Mouse (Mus musculus): ENCODE data around the gene Igsf9b.
A peak's percentile ranks its signal among the peaks of the same experiment; 100 is the strongest.

Igsf9b gene

GRCm38 (mm10) chr9:27294380-27294779 is 4.6 kb upstream of the Igsf9b start:
- DNase-seq, result no peak

- DNase-seq, result no peak
Measured at GRCm38 (mm10) chr9:27299286-27300187, 533 bp downstream of the Igsf9b start.

- DNase-seq, result no peak
Measured at GRCm38 (mm10) chr9:27300188-27300691, 1.2 kb downstream of the Igsf9b start.

DNA sequence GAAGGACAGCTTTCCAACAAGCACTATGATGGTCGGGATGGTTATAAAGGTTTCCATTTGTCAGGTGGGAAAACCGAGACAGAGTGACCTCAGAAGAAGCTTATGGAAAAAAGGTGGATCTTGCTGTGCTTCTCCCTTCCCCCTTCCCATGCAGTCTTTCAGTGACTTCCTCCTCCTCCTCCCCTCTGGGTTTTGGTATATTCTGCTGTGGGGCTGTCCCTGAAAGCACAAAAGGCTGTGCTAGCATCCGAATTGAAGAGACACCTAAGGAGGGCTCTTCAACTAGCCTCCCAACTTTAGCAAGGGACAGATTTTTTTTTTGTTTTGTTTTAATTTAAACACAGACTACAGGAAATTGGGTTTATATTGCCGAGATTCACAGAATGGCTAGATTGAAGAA is 1.7 kb downstream of the Igsf9b start:
- no peak for DNase-seq

DNA sequence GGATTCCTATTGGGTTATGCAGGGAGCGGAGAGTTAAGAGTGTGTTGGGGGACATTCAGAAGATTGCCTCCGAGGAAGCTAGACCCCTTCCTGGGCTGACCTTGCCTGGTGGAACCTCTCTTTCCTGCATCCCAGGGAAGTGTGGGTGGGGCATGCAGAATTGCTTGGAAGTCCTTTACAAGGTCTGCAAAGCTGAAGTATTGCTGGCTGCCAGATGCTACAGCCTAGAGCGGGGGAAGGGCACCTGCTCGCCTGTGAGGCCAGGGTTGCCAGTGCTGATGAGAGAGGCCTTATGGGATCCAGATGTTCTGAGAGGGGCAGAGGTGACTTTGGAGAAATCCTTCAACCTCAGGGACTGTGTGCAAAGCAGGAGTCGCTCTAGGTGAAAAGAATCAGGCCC is 2.5 kb downstream of the Igsf9b start:
- DNase-seq, result no peak

- no peak for DNase-seq
Measured at GRCm38 (mm10) chr9:27302291-27302690, 3.3 kb downstream of the Igsf9b start.

GRCm38 (mm10) chr9:27303571-27304484 is 4.8 kb downstream of the Igsf9b start:
- no peak for DNase-seq

GRCm38 (mm10) chr9:27304485-27305102 is 5.6 kb downstream of the Igsf9b start:
- no peak for DNase-seq

GRCm38 (mm10) chr9:27305502-27305901 is 6.5 kb downstream of the Igsf9b start:
- no peak for DNase-seq

DNA sequence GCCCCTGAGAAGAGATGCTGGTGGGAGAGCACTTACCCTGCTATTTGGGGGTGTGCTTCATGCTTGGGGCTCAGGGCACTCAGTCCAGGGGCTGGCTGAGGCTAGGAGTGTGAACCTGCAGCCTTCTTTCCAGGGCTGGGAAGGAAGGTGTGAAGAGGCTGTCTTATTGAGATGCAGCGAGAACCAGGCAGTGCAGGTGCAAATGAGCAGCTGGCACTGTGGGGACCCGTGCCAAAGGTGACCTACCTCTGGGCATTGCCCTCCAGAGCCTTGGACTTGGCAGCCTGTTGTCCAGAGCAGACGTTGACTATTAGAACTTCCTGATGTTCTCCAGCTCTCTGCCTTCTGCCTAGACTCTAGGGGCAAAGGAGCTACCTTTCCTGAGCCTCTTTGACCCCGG is 7.6 kb downstream of the Igsf9b start:
- no peak for DNase-seq

DNA sequence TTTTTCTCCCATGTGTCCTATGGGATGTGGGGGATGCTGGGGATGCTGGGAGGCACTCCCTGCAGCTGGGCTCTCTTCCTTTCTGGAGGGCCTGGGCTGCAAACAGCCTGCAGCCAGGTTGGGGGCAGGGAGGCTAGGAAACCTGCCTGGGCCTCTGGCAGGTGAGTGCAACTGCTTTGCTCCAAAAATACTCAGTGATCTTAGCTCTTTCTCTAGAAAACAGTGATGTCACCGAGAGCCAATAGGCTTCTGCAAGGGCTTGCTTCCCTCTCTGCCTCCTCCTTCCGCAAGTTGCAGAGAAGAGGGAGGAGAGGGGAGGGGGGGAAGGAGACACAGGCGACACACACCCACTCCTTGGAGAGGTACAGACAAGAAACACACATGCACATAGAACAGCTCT is 8.3 kb downstream of the Igsf9b start:
- no peak for DNase-seq

DNA sequence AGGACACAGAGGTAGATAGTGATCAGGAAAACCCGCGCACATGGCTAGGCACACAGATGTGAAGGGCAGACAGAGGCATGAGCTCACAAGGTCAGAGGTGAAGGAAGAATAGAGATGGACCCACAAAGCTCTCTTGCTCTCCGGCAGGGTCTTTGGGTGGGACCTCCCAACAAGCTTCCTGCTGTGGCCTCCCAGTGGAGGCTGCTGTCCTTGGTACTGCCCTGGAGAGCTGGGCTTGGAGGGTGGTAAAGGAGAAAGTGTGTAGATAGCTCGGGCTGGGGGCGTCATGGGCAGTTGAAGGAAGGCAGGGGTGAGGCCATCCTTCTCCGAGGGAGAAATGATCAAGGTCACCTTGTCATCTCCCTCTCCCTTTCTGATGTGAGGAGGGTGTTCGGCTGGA is 9.0 kb downstream of the Igsf9b start:
- DNase-seq, result no peak

DNA sequence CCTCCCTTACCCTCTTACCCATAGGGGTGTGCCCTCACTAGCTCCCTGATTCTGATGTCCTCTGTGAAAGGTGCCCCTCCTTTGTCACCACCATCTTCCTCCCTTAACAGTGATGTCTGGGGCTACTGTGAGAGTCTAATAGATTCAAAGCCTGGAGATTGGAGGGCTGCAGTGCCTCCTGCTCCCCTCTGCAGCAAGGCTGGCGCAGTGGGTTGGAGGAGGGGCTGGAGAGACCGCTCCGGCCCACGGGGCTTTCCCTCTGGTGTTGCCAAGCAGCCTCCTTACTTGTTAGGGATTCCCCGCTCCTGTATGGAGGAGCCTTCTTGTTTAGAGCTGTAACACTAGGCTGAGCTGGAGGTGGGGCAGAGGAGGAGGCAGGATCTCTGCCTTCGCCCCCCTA is 9.6 kb downstream of the Igsf9b start:
- DNase-seq, result no peak

GRCm38 (mm10) chr9:27310005-27310404 is 11.0 kb downstream of the Igsf9b start:
- DNase-seq, result no peak

- no peak for DNase-seq
Measured at GRCm38 (mm10) chr9:27313427-27313826, 14.4 kb downstream of the Igsf9b start.

- no peak for DNase-seq
Measured at GRCm38 (mm10) chr9:27321267-27321666, 22.3 kb downstream of the Igsf9b start.

DNA sequence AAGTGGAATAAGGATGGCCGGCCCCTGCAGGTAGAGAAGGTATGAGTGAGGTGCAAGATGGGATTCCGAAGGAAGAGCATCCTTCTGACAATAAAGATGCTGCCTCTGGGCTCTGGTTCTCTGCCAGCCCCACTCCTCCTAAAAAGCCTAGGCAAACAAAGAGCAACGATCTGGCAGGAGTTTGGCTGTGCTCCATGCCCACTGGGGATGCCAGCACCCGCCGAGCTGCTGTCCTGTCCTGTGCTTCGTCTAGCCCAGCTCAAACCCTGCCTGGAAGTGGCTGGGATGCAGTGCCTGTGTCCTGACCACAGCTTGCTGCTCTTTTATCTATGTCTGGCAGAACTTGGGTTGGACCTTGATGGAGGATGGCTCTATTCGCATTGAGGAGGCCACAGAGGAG is 23.3 kb downstream of the Igsf9b start:
- no peak for DNase-seq

- no peak for DNase-seq
Measured at GRCm38 (mm10) chr9:27323412-27323811, 24.4 kb downstream of the Igsf9b start.

DNA sequence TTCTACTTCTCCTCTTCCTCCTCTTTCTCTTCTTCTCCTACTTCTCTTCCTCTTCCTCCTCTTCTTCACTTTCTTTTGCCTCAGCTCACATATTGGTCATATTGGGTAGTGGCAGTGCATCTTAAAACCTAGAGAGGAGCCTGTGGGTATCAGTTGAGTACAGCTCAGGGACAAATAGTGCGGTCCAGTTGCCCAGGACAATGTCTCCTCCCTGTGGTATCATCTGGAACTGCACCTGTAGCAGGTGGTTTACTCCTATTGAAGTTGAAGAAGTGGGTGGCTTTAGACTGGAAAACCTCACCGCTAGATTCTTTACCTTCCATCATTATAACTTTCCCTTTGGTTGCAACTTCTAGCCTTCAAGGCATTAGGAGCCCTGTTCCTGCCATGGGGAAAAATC is 26.9 kb downstream of the Igsf9b start:
- DNase-seq, result peak; percentile 38

GRCm38 (mm10) chr9:27327558-27327957 is 28.6 kb downstream of the Igsf9b start:
- DNase-seq, result no peak

GRCm38 (mm10) chr9:27330374-27330773 is 31.4 kb downstream of the Igsf9b start:
- DNase-seq, result no peak

GRCm38 (mm10) chr9:27331538-27331937 is 32.5 kb downstream of the Igsf9b start:
- no peak for DNase-seq

DNA sequence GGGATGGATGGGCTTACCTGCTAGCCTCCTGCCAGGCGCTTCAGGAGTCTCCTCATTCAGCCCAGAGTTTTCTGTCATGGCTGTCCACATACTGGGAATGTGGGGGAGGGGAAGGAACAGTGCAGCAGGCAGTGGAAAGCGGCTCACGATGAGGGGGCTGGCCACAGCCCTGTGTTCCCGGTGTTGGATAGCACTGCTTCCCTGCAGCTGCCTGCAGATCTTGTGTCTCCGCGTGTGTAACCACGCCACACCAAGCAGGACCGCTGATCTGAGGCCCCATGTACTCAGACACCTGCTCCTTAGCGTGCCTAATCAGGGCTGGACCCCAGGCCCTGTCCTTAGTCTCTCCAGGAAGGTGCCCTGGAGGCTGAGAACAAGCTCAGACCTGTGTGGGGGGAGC is 35.9 kb downstream of the Igsf9b start:
- no peak for DNase-seq
